Mouse (Mus musculus): Measurements from ENCODE around the gene Tnk2.

DNA sequence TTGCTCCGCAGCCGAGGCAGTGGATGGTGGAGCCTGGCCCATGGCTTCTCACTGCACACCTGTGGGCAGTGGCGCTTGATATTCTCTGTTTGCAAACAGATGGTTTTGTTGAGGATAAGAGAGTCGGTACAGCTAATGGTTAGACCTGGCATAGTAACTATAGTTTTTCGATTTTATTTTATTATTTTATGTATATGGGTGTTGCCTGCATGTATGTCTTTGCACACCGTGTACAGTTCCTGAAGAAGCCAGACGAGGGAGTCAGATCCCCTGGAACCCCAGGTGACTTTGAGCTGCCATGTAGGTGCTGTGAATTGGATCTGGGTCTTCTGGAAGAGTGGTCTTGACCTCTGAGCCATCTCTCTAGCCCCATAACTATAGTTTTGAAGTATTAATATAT is 18.7 kb downstream of the Tnk2 start:
- no peak for TF ChIP-seq CTCF (IDR thresholded peaks at IDR 0.05; ENCODE audit: borderline replicate concordance, insufficient read depth, low read depth, low read length)
- no peak for TF ChIP-seq POLR2A (IDR thresholded peaks at IDR 0.05; ENCODE audit: borderline replicate concordance, insufficient read depth, low read length)
